Mouse (Mus musculus): ENCODE measurements at regions not wholly inside any gene's neighbourhood (a gene's known extent, or its start where the extent isn't known, plus 50 kb on each side); places are given as distances from the start of the nearest gene placed in this dataset.

- 73% methylated on average over 3 of the region's 3 CpGs for WGBS
- no peak for TF ChIP-seq CTCF (IDR thresholded peaks at IDR 0.05; ENCODE audit: low read depth)
- Histone ChIP-seq H3K4me2 (ENCODE audit: low read depth) (no peak overlapping the region), H3K27ac (ENCODE audit: low read depth, low read length) (no peak overlapping the region), H3K4me1 (ENCODE audit: insufficient read depth) (no peaks in the 10 kb centered on the region), H3K9ac (no peak overlapping the region), H3K27me3 (ENCODE audit: insufficient read depth, low read length) (no peaks in the 10 kb centered on the region), H3K9me3 (ENCODE audit: low read length) (no peaks in the 10 kb centered on the region), H3K4me3 (ENCODE audit: low read depth, low read length) (no peak overlapping the region), H3K36me3 (ENCODE audit: insufficient read depth) (no peaks in the 10 kb centered on the region)
- DNase-seq (no peak), ATAC-seq (no peak)
Observed at GRCm38 (mm10) chr1:121842381-121843075, 274.7 kb upstream of the Ddx18 start.

GRCm38 (mm10) chr1:121833559-121833958 is 265.8 kb upstream of the Ddx18 start:
- Histone ChIP-seq H3K4me3 (ENCODE audit: low read depth, low read length) (no peak overlapping the region), H3K9ac (no peak overlapping the region), H3K36me3 (ENCODE audit: insufficient read depth) (no peaks in the 10 kb centered on the region), H3K27me3 (ENCODE audit: insufficient read depth, low read length) (no peaks in the 10 kb centered on the region), H3K4me1 (ENCODE audit: insufficient read depth) (no peaks in the 10 kb centered on the region), H3K9me3 (ENCODE audit: low read length) (no peaks in the 10 kb centered on the region), H3K4me2 (ENCODE audit: low read depth) (no peak overlapping the region), H3K27ac (ENCODE audit: low read depth, low read length) (no peak overlapping the region)
- no peak for DNase-seq
- TF ChIP-seq CTCF (IDR thresholded peaks at IDR 0.05; ENCODE audit: low read depth), result no peak
- 57% methylated on average over 2 of the region's 2 CpGs for WGBS
- no peak for ATAC-seq

GRCm38 (mm10) chr1:121830242-121830641 is 262.5 kb upstream of the Ddx18 start:
- no peak overlapping the region for H3K27ac ChIP-seq (ENCODE audit: low read depth, low read length)
- no peaks in the 10 kb centered on the region for H3K9me3 ChIP-seq (ENCODE audit: low read length)
- H3K36me3 ChIP-seq (ENCODE audit: insufficient read depth), result no peaks in the 10 kb centered on the region
- 0 out of 2 replicates have a peak, but pooled peaks have one; percentile 23 for TF ChIP-seq CTCF (IDR thresholded peaks at IDR 0.05; ENCODE audit: low read depth)
- peak; percentile 53 for DNase-seq
- H3K4me2 ChIP-seq (ENCODE audit: low read depth), result no peak overlapping the region
- no peak overlapping the region for H3K4me3 ChIP-seq (ENCODE audit: low read depth, low read length)
- no peak for ATAC-seq
- H3K27me3 ChIP-seq (ENCODE audit: insufficient read depth, low read length), result no peaks in the 10 kb centered on the region
- H3K4me1 ChIP-seq (ENCODE audit: insufficient read depth), result no peaks in the 10 kb centered on the region
- no peak overlapping the region for H3K9ac ChIP-seq
- 53% methylated on average over 2 of the region's 2 CpGs for WGBS

DNA sequence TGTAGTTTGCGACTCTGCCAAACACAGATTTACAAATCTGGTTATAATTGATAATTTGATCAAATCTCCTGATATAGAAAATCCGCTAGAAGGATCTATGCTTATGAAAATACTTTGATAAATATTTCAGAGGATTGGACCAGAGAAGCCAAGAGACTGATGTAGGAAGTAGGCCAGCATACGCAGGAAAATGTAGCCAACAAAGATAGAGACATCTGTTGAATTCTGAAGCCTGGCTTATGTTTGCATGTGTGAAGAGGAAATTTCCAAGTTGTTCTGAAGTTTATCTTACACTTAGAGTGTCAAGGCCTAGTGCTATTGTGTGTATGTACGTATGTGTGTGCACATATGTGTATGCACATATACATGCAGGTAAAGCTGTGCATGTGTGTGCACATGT is 255.2 kb upstream of the Ddx18 start:
- H3K4me3 ChIP-seq (ENCODE audit: low read depth, low read length), result no peak overlapping the region
- no peaks in the 10 kb centered on the region for H3K27me3 ChIP-seq (ENCODE audit: insufficient read depth, low read length)
- no peak for TF ChIP-seq CTCF (IDR thresholded peaks at IDR 0.05; ENCODE audit: low read depth)
- H3K4me2 ChIP-seq (ENCODE audit: low read depth), result no peak overlapping the region
- ATAC-seq, result peak; percentile 68
- H3K9me3 ChIP-seq (ENCODE audit: low read length), result no peaks in the 10 kb centered on the region
- no peak overlapping the region for H3K27ac ChIP-seq (ENCODE audit: low read depth, low read length)
- H3K4me1 ChIP-seq (ENCODE audit: insufficient read depth), result no peaks in the 10 kb centered on the region
- WGBS, result 78% methylated on average over 4 of the region's 4 CpGs
- no peaks in the 10 kb centered on the region for H3K36me3 ChIP-seq (ENCODE audit: insufficient read depth)
- peak; percentile 59 for DNase-seq
- H3K9ac ChIP-seq, result no peak overlapping the region

DNA sequence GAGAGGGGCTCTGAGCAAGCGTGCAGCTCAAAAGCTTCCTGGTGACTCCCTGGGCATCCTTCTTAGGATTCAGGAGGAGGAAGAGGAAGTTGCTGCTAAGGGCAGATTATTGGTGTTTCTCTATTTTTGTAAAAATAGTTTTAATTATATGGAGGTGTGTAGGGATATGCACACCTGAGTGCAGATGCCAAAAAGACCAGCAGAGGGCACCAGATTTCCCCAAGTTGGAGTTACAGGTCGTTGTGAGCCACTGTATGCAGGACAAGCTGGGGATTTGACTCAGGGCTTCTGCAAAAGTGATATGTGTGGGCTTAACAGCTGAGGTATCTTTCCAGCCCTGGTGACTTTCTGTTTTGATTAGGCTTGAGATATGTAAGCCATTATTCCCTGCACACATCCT is 235.5 kb upstream of the Ddx18 start:
- H3K4me1 ChIP-seq (ENCODE audit: insufficient read depth), result no peaks in the 10 kb centered on the region
- H3K9ac ChIP-seq, result no peak overlapping the region
- DNase-seq (no peak), ATAC-seq (no peak)
- no peak overlapping the region for H3K27ac ChIP-seq (ENCODE audit: low read depth, low read length)
- H3K9me3 ChIP-seq (ENCODE audit: low read length), result no peaks in the 10 kb centered on the region
- TF ChIP-seq CTCF (IDR thresholded peaks at IDR 0.05; ENCODE audit: low read depth), result 0 out of 2 replicates have a peak, but pooled peaks have one; percentile 17
- no peak overlapping the region for H3K4me3 ChIP-seq (ENCODE audit: low read depth, low read length)
- no peaks in the 10 kb centered on the region for H3K27me3 ChIP-seq (ENCODE audit: insufficient read depth, low read length)
- 60% methylated on average over 2 of the region's 2 CpGs for WGBS
- no peak overlapping the region for H3K4me2 ChIP-seq (ENCODE audit: low read depth)
- H3K36me3 ChIP-seq (ENCODE audit: insufficient read depth), result no peaks in the 10 kb centered on the region

DNA sequence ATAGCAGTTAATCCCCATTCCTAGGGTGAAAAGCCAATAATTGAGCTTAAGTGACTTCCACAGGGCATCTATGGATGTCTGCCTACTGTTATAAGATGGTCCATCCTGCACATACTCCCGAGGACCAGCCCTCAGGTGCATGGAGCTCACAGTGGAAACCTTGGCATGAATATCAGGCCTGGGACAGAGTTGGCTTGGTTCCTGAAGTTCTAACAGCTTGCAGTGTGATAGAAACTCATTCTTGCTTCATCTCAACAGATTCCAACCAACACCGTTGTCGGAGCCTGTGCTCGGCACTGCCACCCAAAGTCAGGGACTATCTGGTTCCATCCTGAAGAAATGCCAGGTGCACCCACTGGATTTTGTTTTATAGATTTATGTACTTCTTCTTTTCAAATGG is 234.7 kb upstream of the Ddx18 start:
- DNase-seq (no peak), ATAC-seq (no peak)
- no peak for TF ChIP-seq CTCF (IDR thresholded peaks at IDR 0.05; ENCODE audit: low read depth)
- no peaks in the 10 kb centered on the region for H3K9me3 ChIP-seq (ENCODE audit: low read length)
- no peaks in the 10 kb centered on the region for H3K27me3 ChIP-seq (ENCODE audit: insufficient read depth, low read length)
- H3K4me1 ChIP-seq (ENCODE audit: insufficient read depth), result no peaks in the 10 kb centered on the region
- H3K9ac ChIP-seq, result no peak overlapping the region
- no peak overlapping the region for H3K4me2 ChIP-seq (ENCODE audit: low read depth)
- no peak overlapping the region for H3K27ac ChIP-seq (ENCODE audit: low read depth, low read length)
- H3K4me3 ChIP-seq (ENCODE audit: low read depth, low read length), result no peak overlapping the region
- H3K36me3 ChIP-seq (ENCODE audit: insufficient read depth), result no peaks in the 10 kb centered on the region
- WGBS, result 74% methylated on average over 4 of the region's 4 CpGs

DNA sequence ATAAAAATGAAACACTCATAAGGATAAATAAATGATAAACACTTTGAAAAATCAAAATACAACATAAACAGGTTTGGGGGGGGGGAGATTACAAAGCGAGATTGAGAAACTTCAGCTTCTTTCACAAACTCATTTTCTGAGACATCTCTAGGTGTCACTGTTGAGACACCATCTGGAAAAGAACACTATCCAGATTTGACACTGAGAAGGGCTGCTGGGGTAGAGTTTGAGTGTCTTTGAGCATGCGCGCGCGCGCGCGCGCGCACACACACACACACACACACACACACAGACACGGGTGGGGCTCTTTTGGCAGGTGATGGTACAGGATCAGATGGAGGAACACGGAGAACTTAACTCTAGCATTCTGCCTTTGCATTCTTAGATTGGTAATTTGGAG is 230.7 kb upstream of the Ddx18 start:
- peak; percentile 66 for ATAC-seq
- peak; percentile 60 for TF ChIP-seq CTCF (IDR thresholded peaks at IDR 0.05; ENCODE audit: low read depth)
- H3K4me2 ChIP-seq (ENCODE audit: low read depth), result no peak overlapping the region
- no peaks in the 10 kb centered on the region for H3K4me1 ChIP-seq (ENCODE audit: insufficient read depth)
- peak; percentile 60 for DNase-seq
- WGBS, result 78% methylated on average over 12 of the region's 12 CpGs
- no peak overlapping the region for H3K4me3 ChIP-seq (ENCODE audit: low read depth, low read length)
- H3K27me3 ChIP-seq (ENCODE audit: insufficient read depth, low read length), result no peaks in the 10 kb centered on the region
- no peaks in the 10 kb centered on the region for H3K9me3 ChIP-seq (ENCODE audit: low read length)
- no peak overlapping the region for H3K27ac ChIP-seq (ENCODE audit: low read depth, low read length)
- H3K36me3 ChIP-seq (ENCODE audit: insufficient read depth), result no peaks in the 10 kb centered on the region
- no peak overlapping the region for H3K9ac ChIP-seq

Data from forebrain, postnatal 0 days (tissue).